Mouse (Mus musculus) testis, postnatal 14 days (tissue): Measurements from ENCODE around the gene Trmo.

Experiments used
- DNase-seq: peaks from one replicate; pipeline ENCODE4 v3.0.0; 2021; ENCODE audit warnings: low spot score

The Trmo gene

DNA sequence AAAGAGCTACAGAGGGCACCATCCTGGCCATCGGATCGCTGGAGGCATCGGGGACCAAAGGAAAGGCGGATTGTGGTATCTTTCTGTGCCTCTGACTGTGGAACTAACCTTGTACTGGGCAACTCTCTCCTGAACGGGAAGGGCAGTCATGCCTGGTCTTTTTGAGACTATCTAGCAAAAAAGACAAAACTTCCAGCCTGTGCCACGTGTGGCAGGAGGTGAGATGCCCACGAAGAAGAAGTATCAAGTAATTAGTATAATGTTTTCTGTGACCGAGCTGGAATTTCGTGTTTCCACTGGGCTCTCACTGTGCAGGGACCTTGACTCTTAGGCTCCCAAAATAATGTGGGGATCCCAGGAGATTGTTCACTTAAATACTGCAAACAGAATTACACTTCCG is 50.2 kb downstream of the Trmo start:
- no peak for DNase-seq

- no peak for DNase-seq
Measured at GRCm38 (mm10) chr4:46337990-46338389, 51.2 kb downstream of the Trmo start.

DNA sequence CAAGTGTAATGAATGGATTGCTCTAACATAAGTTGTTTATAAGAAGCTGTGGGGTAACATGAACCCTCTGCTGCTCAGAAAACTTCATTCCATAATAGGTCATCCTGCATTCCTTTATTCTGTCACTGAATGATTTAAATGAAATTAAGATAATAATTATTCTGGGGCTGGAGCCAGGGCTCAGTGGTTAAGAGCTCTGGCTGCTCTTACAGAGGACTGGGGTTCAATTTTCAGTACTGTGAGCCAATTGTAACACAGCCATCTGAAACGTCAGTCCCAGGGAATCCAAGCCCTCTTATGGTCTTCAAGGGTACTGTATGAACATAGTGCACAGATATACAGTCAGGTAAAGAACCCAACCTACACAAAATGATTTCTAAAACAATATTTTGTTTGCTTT is 53.4 kb downstream of the Trmo start:
- DNase-seq: no peak

- no peak for DNase-seq
Measured at GRCm38 (mm10) chr4:46328906-46329305, 60.3 kb downstream of the Trmo start.
